Comparison of ENCODE assay signal across 28 mouse cellular contexts in the genomic region with DNA sequence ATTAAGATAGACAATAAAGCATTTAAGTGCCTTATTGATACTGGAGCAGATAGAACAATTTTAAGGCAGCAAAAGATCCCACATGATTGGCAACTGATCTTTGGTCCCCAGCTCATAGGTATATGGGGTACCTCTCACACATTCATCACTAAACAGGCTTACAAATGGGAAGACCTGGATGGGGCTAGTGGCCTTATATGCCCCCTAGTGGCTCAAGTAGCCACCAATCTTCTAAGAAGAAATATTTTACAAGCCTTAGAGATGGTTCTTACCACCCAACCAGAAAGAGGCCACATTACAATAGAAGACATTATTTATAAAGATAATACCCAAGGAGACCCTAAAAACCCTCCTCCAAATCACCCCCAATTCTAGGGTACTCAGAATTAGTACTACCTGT. TPM values are rescaled to one million over a fixed set of nuclear protein-coding genes. Genes with fewer than 3 reads are reported as not detected.
DNase-seq lines count a peak whose midpoint lies in the region; TF ChIP-seq lines count a peak whose summit lies in the region.
"Had no signal": no experiment of that assay in that cellular context is flagged by ENCODE, and none has a peak within 500 bp of the region (broad histone marks: within the 10 kb centered on the region; RNA-seq: fewer than 3 reads in every experiment).

No protein-coding gene starts in this region.

- DNase-seq in kidney, adult 9 months: peak; percentile 9
- no peak for DNase-seq in kidney, adult 8-10 months
- peak; percentile 3 for DNase-seq in 416B (ENCODE audit: low read depth)
- DNase-seq in CH12.LX (ENCODE audit: extremely low read depth): peak; percentile 8
- no peak for DNase-seq in thymus, adult 2 months
- DNase-seq in retina, embryonic 14.5 days (ENCODE audit: low spot score): no peak
- DNase-seq: adrenal gland, adult 2 months; adrenal gland, adult 8-10 months; adrenal gland, postnatal 10 days; adrenal gland, postnatal 14 days; adrenal gland, postnatal 25 days; adrenal gland, postnatal 36 days; B cell, adult 2 months; cerebellum, adult 11 months; cerebellum, adult 11-12 months; cerebellum, adult 18-20 months; cerebellum, adult 2 months; cerebellum, adult 8-10 months had no signal

- dilution Hi-C loops in CH12.LX (cut with MboI; ENCODE audit: extremely low pct_ligation_motif_present, extremely low pct_unique_long_range_greater_than_20kb, low sequenced_read_pairs): no loop called here

- no peaks in the 10 kb centered on the region for H3K4me1 ChIP-seq in CH12.LX (ENCODE audit: control insufficient read depth in 1 of 2, insufficient read depth in 2 of 2)
- H3K4me1 ChIP-seq in thymus, adult 2 months (replicated peaks; ENCODE audit: control insufficient read depth, insufficient read depth, low read length): no peaks in the 10 kb centered on the region

- H3K9ac ChIP-seq in CH12.LX (ENCODE audit: insufficient read depth, low read depth): no peak overlapping the region

- peak; percentile 41 for TF ChIP-seq RAD21 in CH12.LX (IDR thresholded peaks at IDR 0.05; ENCODE audit: low read depth, low read length)

- no peak overlapping the region for H3K27ac ChIP-seq in CH12.LX (ENCODE audit: insufficient read depth, low read depth)
- no peak overlapping the region for H3K27ac ChIP-seq in thymus, adult 2 months (ENCODE audit: control insufficient read depth, insufficient read depth, low read length)

- H3K36me3 ChIP-seq in CH12.LX (replicated peaks in 1 of 2; ENCODE audit: control insufficient read depth in 1 of 2, insufficient read depth in 1 of 2, low read length in 1 of 2): no peaks in the 10 kb centered on the region
- no peaks in the 10 kb centered on the region for H3K36me3 ChIP-seq in thymus, adult 2 months (ENCODE audit: control insufficient read depth, insufficient read depth, low read length)
- H3K36me3 ChIP-seq: G1E had no signal

- H3K4me3 ChIP-seq in CH12.LX (replicated peaks in 1 of 3; ENCODE audit: low read depth in 2 of 3, low read length in 2 of 3, poor library complexity in 1 of 3): no peak overlapping the region
- H3K4me3 ChIP-seq in thymus, adult 2 months (ENCODE audit: control insufficient read depth, insufficient read depth, low read length): no peak overlapping the region

- H3K4me2 ChIP-seq in CH12.LX (ENCODE audit: insufficient read depth, low read depth, poor library complexity, severe bottlenecking): no peak overlapping the region

- no peaks in the 10 kb centered on the region for H3K79me2 ChIP-seq in CH12.LX (replicated peaks; ENCODE audit: control insufficient read depth, extremely low read depth, insufficient read depth, poor library complexity, severe bottlenecking)

- TF ChIP-seq CTCF in CH12.LX (conservative IDR thresholded peaks at IDR 0.05 in 1 of 2, IDR thresholded peaks at IDR 0.05 in 1 of 2; ENCODE audit: low read depth in 2 of 2, low read length in 2 of 2): peak; percentile 25 to 53; a peak in 3 of 4 replicates
- no peak for TF ChIP-seq CTCF in thymus, adult 2 months (IDR thresholded peaks at IDR 0.05; ENCODE audit: borderline replicate concordance, control insufficient read depth, extremely low read depth, insufficient read depth, low read length, poor library complexity)

- peaks cover 67% of the 10 kb centered on the region for H3K27me3 ChIP-seq in CH12.LX (replicated peaks)
- H3K27me3 ChIP-seq in thymus, adult 2 months (ENCODE audit: control insufficient read depth, insufficient read depth, low read length): no peaks in the 10 kb centered on the region
- H3K27me3 ChIP-seq: Patski had no signal

- in situ Hi-C loops in CH12.LX (cut with MboI; ENCODE audit: low pct_ligation_motif_present, low pct_unique_long_range_greater_than_20kb, low sequenced_read_pairs): no loop called here

- no peak for TF ChIP-seq EP300 in CH12.LX (IDR thresholded peaks at IDR 0.05; ENCODE audit: low read length)

- peaks cover 17% of the 10 kb centered on the region for H3K9me3 ChIP-seq in CH12.LX (replicated peaks; ENCODE audit: low read length)

- TF ChIP-seq POLR2A in CH12.LX (IDR thresholded peaks at IDR 0.05; ENCODE audit: low read depth, low read length): no peak
- TF ChIP-seq POLR2A in thymus, adult 2 months (IDR thresholded peaks at IDR 0.05; ENCODE audit: control insufficient read depth, extremely low read depth, insufficient read depth, low read length, poor library complexity): no peak

TF ChIP-seq in CH12.LX, 34 proteins besides CTCF, POLR2A, EP300 and RAD21:
- no peak for TF ChIP-seq NRF1 (IDR thresholded peaks at IDR 0.05; ENCODE audit: low read depth, low read length)
- TF ChIP-seq ZKSCAN1 (IDR thresholded peaks at IDR 0.05; ENCODE audit: borderline replicate concordance, low read depth, low read length): no peak
- peak; percentile 51 for TF ChIP-seq SMC3 (IDR thresholded peaks at IDR 0.05; ENCODE audit: low read depth, low read length)
- TF ChIP-seq JUN (IDR thresholded peaks at IDR 0.05; ENCODE audit: insufficient read depth, low read depth, low read length): no peak

RNA-seq across cellular contexts. Expression of gene Olfr402, which starts 7.5 kb away (rescaled TPM):
- total RNA-seq in CH12.LX (2012; rRNA removed): not detected in 2 replicates
- total RNA-seq in CH12.LX (2014; rRNA removed): not detected in 2 replicates
- not detected in 2 replicates for polyA plus RNA-seq in CH12.LX (2012; ENCODE audit: insufficient read length, low read depth)
- not detected in 2 replicates for polyA plus RNA-seq in thymus, adult 2 months (2012; rRNA removed)
- total RNA-seq: adrenal gland, adult 18-20 months; adrenal gland, adult 2 months; adrenal gland, adult 8-10 months; adrenal gland, postnatal 10 days; adrenal gland, postnatal 14 days; adrenal gland, postnatal 25 days; adrenal gland, postnatal 36 days; adrenal gland, postnatal 4 days; ES-E14; MEL had no signal
- polyA plus RNA-seq: activated CD4-positive, CD25-positive, alpha-beta regulatory T cell, adult 4 months; adrenal gland, adult 2 months; brain, embryonic 14.5 days; C2C12; CD4-positive, CD25-positive, alpha-beta regulatory T cell, adult 4 months; cerebellum, adult 2 months; G1E; Patski had no signal

RNA-seq across cellular contexts. Expression of gene Olfr401, which starts 32.4 kb away (rescaled TPM):
- total RNA-seq in CH12.LX (2012; rRNA removed): not detected in 2 replicates
- not detected in 2 replicates for total RNA-seq in CH12.LX (2014; rRNA removed)
- polyA plus RNA-seq in CH12.LX (2012; ENCODE audit: insufficient read length, low read depth): not detected in 2 replicates
- not detected in 2 replicates for polyA plus RNA-seq in thymus, adult 2 months (2012; rRNA removed)
- total RNA-seq: adrenal gland, adult 18-20 months; adrenal gland, adult 2 months; adrenal gland, adult 8-10 months; adrenal gland, postnatal 10 days; adrenal gland, postnatal 14 days; adrenal gland, postnatal 25 days; adrenal gland, postnatal 36 days; adrenal gland, postnatal 4 days; ES-E14; G1E; MEL had no signal
- polyA plus RNA-seq: activated CD4-positive, CD25-positive, alpha-beta regulatory T cell, adult 4 months; adrenal gland, adult 2 months; brain, embryonic 14.5 days; C2C12; CD4-positive, CD25-positive, alpha-beta regulatory T cell, adult 4 months; cerebellum, adult 2 months; G1E; Patski had no signal

RNA-seq across cellular contexts. Expression of gene Olfr403, which starts 40.2 kb away (rescaled TPM):
- total RNA-seq in CH12.LX (2012; rRNA removed): not detected in 2 replicates
- total RNA-seq in CH12.LX (2014; rRNA removed): not detected in 2 replicates
- polyA plus RNA-seq in CH12.LX (2012; ENCODE audit: insufficient read length, low read depth): not detected in 2 replicates
- not detected in 2 replicates for polyA plus RNA-seq in thymus, adult 2 months (2012; rRNA removed)
- total RNA-seq: adrenal gland, adult 18-20 months; adrenal gland, adult 2 months; adrenal gland, adult 8-10 months; adrenal gland, postnatal 10 days; adrenal gland, postnatal 14 days; adrenal gland, postnatal 25 days; adrenal gland, postnatal 36 days; adrenal gland, postnatal 4 days; ES-E14; MEL had no signal
- polyA plus RNA-seq: activated CD4-positive, CD25-positive, alpha-beta regulatory T cell, adult 4 months; adrenal gland, adult 2 months; brain, embryonic 14.5 days; C2C12; CD4-positive, CD25-positive, alpha-beta regulatory T cell, adult 4 months; cerebellum, adult 2 months; G1E; Patski had no signal

Comparison
In these comparisons a context has a peak if more than half of its experiments do, and no peak if none do; other contexts are left out.
1. DNase-seq: peak in kidney, adult 9 months (single experiment), 416B (single experiment) and CH12.LX (single experiment); none in kidney, adult 8-10 months (0 of 2), thymus, adult 2 months (single experiment) and retina, embryonic 14.5 days (single experiment).